Mouse (Mus musculus): Measurements from ENCODE around the gene C8g. TPM values are rescaled to one million over a fixed set of nuclear protein-coding genes. Genes with fewer than 3 reads are reported as not detected.

C8g gene
- 1 to 10 TPM; 1.5 to 1.6 TPM for total RNA-seq (2021)

- no peak for DNase-seq
- intact Hi-C loops (cut with DNase I): loop anchor here (2.0 to 5.0 kb wide), 2 partner anchors 37 to 1400 kb away; partner anchors contain the start of gene Surf6
Measured at GRCm38 (mm10) chr2:25501593-25502486, at the start of gene C8g. C8g (minus strand) TSS chr2:25501719.

- intact Hi-C loops (cut with DNase I): loop anchor here (1.0 to 2.0 kb wide), 2 partner anchors 41 to 128 kb away; partner anchors contain the start of gene Fut7
- peak; percentile 39 to 57 for DNase-seq
Measured at GRCm38 (mm10) chr2:25551186-25551585, 49.7 kb upstream of the C8g start.

DNA sequence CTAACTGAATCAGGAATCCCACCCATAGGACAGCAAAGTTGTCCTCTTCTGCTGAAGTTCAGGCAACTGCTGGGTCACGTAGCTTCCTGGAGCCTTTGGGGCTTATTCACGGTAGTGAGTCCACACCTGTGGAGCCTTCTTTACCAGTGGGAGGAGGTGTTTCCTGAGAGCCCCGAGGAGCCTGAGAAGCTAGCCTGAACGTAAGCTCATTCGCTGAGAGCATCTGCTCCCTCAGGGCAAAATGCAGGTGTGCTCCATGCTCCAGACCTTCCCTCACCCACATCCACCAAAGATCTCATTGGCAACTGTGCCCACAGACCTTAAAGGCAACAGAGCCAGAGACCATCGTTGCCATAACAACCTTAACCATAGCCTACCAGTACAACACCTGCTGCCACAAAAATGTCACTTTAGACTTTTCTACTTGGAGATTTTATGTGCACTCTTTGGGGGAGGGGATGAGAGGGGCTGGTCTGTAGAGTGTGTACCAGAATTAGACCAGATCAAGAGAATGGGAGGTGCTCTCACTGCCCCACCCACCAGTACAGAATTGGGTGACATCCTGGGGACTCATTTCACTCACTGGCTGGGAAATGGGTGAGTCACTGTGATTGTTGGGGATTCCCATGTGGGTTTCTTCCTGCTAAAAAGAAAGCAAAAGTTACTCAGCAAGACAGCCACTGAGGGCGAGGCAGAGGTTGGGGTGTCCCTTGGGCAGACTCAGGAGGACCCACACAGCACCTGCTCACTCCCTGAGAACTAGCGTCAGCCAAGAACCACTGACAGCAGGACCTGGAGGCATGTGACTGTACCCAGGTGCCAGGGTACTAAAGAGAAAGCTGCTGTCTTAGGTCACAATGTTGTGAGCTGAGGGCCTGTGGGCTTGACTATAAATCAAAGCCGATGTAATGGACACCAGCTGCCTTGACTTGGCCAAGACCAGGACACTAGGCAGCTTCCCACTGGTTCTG, 47.8 kb upstream of the C8g start:
- intact Hi-C loops (cut with DNase I): no loop called here
- DNase-seq: no peak

GRCm38 (mm10) chr2:25546811-25547491, 45.4 kb upstream of the C8g start, which contains the start of gene Traf2:
Traf2 (minus strand) TSS chr2:25546940.
- intact Hi-C loops (cut with DNase I): no loop called here

DNA sequence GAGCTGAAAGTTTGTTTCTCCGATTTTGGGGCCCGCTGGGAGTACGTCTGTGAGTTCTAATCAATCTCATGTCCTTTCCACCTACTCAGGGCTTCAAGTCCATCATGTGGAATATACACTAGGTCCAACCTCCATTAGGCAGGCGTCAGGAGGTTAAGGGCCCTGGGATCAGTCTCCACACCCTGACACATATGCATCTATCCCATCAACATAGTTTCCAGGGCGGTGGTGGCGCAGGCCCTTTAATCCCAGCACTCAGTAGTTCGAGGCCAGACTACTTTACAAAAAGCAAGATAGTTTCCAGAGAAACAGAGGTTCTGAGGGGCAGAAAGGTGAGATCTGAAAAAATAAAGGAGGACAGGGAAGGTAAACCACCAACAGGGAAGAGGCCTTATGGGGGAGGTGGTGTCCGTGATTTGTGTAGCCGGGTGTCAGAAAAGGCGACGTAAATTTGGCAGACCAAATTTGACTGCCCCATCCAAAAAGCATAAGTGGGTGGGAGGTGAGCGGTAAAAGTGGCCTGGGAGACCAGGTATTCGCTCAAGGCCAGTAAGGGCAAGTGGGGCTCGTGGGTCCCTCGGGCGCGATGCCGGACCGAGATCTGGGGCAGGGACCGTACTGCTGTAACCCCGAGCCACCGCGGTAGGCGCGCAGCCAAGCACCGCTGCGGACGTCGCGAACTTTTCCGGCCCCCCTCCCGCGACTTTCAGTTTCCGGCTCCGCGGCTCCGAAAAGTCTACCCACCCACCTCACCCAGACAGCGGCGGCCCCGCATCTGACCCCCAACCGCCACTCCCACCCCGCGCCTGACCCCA, 44.7 kb upstream of the C8g start:
- intact Hi-C loops (cut with DNase I): no loop called here
- DNase-seq: no peak

More at GRCm38 (mm10) chr2:25546811-25547491, 45.4 kb upstream of the C8g start, which contains the start of gene Traf2:
- DNase-seq: peak; percentile 97 to 99

- no peak for DNase-seq
- intact Hi-C loops (cut with DNase I): no loop called here
Measured at GRCm38 (mm10) chr2:25541644-25542367, 40.3 kb upstream of the C8g start.

DNA sequence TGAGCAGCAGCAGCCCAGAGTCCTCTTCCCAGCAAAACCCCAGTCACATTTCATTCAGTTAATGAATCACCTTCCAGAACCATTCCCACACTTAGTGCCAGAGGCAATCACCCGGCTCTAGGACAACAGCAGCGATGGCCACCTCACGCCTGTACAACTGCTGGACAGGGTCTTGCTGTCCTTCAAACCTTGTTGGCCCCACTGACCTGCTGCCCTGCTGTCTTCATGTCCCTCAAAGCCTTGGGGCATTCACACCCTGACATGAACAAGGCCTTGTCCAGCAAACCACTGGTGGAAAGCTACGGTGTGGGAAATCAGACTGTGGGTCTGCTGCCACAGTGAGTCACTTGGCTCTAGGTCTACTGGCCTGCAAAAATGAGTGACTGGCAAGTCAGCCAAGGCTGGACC, 39.0 kb upstream of the C8g start:
- DNase-seq: no peak
- intact Hi-C loops (cut with DNase I): no loop called here

GRCm38 (mm10) chr2:25536531-25536930, 35.0 kb upstream of the C8g start:
- intact Hi-C loops (cut with DNase I): no loop called here

DNA sequence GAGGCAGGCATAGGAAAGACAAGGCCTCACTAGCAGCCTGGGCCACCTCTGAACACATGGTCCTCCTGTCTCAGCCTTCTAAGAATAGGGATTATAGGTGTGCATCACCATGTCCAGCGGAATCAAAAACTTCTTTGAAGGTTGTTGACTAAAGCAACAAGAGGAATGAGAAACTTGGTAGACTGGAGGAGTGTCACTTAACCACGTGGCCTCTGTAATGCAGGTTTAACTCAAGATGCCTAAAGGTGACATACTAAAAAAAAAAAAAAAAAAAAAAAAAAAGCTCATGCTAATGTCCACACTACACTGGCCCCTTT, 33.3 kb upstream of the C8g start:
- no peak for DNase-seq
- intact Hi-C loops (cut with DNase I): no loop called here

More at GRCm38 (mm10) chr2:25536531-25536930, 35.0 kb upstream of the C8g start:
- no peak for DNase-seq

- intact Hi-C loops (cut with DNase I): no loop called here
- DNase-seq: peak; percentile 81 to 83
Measured at GRCm38 (mm10) chr2:25534178-25534865, 32.8 kb upstream of the C8g start.

DNA sequence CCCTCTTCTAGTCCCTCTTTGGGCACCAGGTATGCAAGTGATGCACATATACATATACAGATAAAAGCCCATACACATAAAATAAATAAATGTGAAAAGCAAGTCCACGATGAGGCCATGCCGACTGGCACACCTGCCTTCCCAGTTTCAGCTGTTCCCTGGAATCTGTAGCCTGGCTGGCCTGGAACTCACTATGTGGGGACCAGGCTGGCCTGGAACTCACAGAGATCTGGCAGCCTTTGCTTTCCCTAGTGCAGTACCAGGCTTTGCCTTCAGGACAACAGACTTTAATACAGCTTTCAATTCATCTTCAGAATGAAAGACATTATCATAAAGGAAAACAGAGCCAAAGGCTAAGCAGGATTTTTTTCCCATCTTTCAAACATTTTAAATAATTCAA, 32.2 kb upstream of the C8g start:
- no peak for DNase-seq
- intact Hi-C loops (cut with DNase I): no loop called here

- intact Hi-C loops (cut with DNase I): no loop called here
- no peak for DNase-seq
Measured at GRCm38 (mm10) chr2:25526510-25527302, 25.2 kb upstream of the C8g start.

DNA sequence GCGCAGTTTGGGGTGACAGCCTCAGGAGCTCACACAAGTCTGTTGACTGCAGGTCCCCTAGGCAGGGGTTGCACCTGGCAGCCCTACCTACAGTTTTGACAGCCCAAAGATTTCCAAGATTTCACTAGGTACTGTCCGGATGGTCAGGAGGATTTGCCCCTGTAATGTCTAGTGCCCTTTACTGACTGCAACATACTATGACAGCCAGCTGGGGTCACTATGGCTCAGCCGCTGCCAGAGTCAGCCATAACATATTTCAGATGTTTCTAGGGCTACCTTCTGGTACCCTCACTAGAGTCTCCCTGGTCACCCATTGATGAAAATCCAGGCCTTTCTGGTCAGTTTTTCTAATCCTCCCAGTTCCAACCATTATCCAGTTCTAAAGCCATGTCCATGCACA, 8.4 kb upstream of the C8g start:
- DNase-seq: no peak
- intact Hi-C loops (cut with DNase I): loop anchor here (1.0 kb wide), 1 partner anchor 41 kb away; no protein-coding TSS in a partner anchor

DNA sequence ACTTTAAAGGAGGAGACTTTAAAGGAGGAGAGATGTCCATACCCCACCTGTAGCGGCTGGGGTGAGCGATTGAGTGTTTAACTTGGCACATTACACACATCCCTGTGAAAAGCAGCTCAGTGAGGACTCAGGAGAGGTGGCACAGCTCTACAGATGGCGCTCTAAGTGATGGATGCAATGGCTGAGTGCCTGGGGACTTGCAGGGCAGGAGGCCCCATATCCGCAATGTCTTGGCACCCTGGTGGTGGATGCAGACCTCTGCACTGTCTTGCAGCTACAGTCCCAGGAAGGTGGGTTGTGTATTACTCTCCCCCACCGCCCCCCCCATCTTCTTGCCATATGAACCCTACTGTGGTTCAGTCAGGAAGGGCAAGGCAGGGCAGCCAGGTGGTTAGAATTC, 5.4 kb upstream of the C8g start:
- intact Hi-C loops (cut with DNase I): no loop called here
- no peak for DNase-seq

DNA sequence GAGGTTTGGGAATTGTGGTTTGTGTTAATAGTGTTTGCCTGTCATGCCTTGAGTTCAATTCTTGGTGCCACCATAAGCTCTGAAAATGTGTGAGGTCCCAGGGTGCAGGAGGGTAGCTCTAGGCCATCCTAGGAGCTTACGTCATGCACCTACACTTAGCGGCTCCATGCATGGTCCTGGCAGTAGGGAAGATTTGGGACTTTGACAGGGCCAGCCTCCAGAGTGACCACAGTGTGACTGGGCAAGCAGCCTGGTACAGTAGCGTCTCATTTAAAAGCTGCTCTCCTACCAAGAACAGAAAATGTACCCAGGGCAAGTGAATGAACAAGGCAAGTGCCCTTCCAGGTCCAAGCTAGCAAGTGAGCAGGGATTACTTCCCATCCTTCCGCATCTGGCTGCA, 4.3 kb upstream of the C8g start:
- intact Hi-C loops (cut with DNase I): no loop called here
- no peak for DNase-seq

DNA sequence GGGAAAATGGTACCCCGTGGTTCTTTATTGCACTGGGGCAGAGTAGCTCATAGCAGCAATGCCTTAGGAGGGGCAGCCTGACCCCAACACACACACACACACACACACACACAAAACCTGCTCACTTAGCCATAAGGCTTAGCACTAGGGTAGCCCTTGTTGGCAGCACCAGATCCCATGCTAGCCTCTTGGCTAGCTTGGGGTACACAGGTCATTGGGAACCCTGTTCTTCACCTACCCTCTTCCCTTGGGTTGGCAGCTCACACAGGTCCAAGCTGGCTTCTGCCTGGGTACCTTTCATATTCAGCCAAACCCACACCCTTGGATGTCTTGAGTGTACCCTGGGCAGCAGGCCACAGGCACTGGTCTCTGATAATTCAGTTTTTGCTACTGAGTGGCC, 3.5 kb upstream of the C8g start:
- intact Hi-C loops (cut with DNase I): loop anchor here (5.0 kb wide), 1 partner anchor 1397 kb away; the partner anchor contains the start of gene Surf6
- no peak for DNase-seq

GRCm38 (mm10) chr2:25504538-25504937, 3.0 kb upstream of the C8g start:
- intact Hi-C loops (cut with DNase I): loop anchor here (5.0 kb wide), 1 partner anchor 1398 kb away; the partner anchor contains the start of gene Surf6
- no peak for DNase-seq
